Mouse (Mus musculus) embryonic facial prominence, embryonic 10.5 days (tissue): ENCODE measurements around the gene Hoxa7. TPM values are rescaled to one million over a fixed set of nuclear protein-coding genes. Genes with fewer than 3 reads are reported as not detected.

Source experiments
- DNase-seq: peaks from one replicate; pipeline ENCODE4 v3.0.0-alpha.2; 2017; ENCODE audit warnings: low spot score
- H3K27ac ChIP-seq: fragments of 300-500 bp; sonication (generic); replicated peaks from 2 replicates; pipeline ENCODE4 v1.5.1; 2016; ENCODE audit warnings: mild to moderate bottlenecking
- H3K27me3 ChIP-seq: fragments of 300-500 bp; sonication (generic); replicated peaks from 2 replicates; pipeline ENCODE4 v1.6.1; 2016; ENCODE audit warnings: low read depth, mild to moderate bottlenecking; ENCODE audit not compliant: poor library complexity, severe bottlenecking
- H3K36me3 ChIP-seq: fragments of 300-500 bp; sonication (generic); replicated peaks from 2 replicates; pipeline ENCODE4 v1.6.1; 2016; ENCODE audit warnings: mild to moderate bottlenecking, moderate library complexity
- H3K4me1 ChIP-seq: fragments of 300-500 bp; sonication (generic); 2 replicates; pipeline ENCODE4 v1.6.1; 2016
- H3K4me3 ChIP-seq: fragments of 300-500 bp; sonication (generic); 2 replicates; pipeline ENCODE4 v1.5.1; 2016; ENCODE audit warnings: mild to moderate bottlenecking, moderate library complexity
- H3K9me3 ChIP-seq: fragments of 300-500 bp; sonication (generic); 2 replicates; pipeline ENCODE4 v1.6.1; 2016; ENCODE audit warnings: mild to moderate bottlenecking
- WGBS: fragments of 180-500 bp; shearing (Covaris S2); methylation state at CpG from one replicate; pipeline ENCODE4 v1.1.7; 2016; 5-methylcytosine and 5-hydroxymethylcytosine counted together
- microRNA counts: library from miRNA; unstranded; fragments of <30 nt; microRNA quantifications from one replicate; lab custom pipeline; 2017
- microRNA-seq: library from miRNA; unstranded; fragments of <30 nt; microRNA quantifications from one replicate; pipeline ENCODE4, GENCODE M21; 2017
- polyA plus RNA-seq: library from polyadenylated mRNA; unstranded; fragments of >200 nt; fragmentation: Nextera tagmentation; extraction: Ambion mirVana; gene quantifications from 2 replicates; pipeline ENCODE4 v1.2.1, GENCODE M21; 2016

Hoxa7 gene
- polyA plus RNA-seq, 1 experiment from 2014 or later, result not detected

DNA sequence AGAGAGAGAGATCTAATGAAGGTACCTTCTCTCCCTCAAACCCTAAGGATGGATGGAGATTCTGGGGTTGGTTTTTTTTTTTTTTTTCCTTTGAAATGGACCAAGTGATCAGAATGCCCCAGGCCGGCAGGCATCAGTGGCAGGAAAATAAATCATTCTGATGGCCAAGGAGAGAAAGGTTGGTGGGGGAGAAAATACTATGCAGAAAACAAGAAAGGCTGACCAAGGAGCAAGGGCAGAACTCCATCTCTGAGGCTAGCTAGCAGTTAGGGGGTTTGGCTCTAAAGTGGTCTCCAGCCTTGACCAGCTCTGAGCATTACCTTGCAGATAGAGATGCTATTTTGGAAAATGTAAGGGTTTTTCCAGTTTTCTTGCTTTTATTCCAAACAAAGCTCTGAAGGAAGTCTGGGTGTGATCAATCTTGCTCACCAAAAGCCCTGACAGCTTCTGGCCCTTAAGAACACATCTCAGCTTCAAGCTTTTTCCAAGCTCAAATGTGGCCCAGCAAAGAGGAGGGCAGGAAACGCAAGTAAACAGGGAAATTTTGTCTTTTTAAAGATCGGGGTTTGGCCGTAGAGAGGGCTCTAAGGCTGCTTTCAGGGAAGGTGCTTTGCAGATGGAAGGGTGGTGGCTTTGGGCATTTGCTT lies 55.1 kb downstream of the Hoxa7 start:
- Histone ChIP-seq H3K27ac (peak overlapping the region; percentile 87), H3K27me3 (peaks cover 100% of the 10 kb centered on the region), H3K36me3 (no peaks in the 10 kb centered on the region), H3K4me3 (peak overlapping the region; percentile 78), H3K4me1 (peaks cover 19% of the 10 kb centered on the region), H3K9me3 (no peaks in the 10 kb centered on the region)
- peak; percentile 41 for DNase-seq
- WGBS, result 1% methylated on average over 4 of the region's 4 CpGs

DNA sequence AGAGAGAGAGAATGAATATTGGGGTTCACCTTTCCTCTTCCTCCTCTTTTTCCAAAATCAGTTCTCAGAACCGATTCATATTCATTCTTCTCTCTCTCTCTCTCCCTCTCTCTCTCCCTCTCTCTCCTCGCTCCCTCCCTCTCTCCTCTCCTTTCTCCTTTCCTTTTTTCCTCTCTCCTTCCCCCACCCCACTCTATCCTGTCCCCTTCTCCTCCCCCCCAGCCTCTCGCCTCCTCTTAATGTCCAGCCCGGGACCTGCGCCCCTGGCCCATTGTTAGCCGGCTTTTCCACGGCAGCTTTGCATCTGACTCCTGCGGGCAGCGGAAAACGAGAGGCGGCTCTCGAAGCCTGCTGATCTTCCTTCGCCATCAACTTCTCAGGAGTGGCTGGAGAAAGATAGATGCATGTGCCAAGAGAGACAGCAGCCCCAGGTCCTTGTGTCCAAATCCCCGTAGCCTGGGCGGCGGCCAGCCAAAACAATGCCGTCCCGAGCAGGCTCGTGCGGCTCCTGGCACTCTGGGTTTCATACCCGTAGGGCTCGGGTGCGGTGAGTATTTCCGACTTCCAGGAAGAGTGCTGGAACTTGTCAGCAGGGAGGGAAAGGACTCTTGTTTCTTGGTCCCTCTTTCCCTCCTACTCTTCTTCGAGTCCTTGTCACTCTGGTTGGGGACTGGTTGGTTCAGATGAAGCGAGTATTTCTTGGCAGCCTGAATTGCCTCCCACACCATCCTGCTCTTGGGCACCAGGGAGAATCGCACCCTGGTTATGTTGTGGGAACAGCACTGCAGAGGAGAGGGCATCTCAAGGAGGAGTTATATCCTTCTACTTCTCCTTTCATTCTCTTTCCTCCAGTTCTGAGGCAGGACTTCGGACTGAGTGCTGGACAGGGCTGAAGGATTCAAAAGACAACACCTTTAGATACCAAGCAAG lies 55.9 kb downstream of the Hoxa7 start:
- peak overlapping the region; percentile 87 for H3K27ac ChIP-seq
- H3K4me1 ChIP-seq, result peaks cover 11% of the 10 kb centered on the region
- DNase-seq, result peak; percentile 61
- no peaks in the 10 kb centered on the region for H3K36me3 ChIP-seq
- no peaks in the 10 kb centered on the region for H3K9me3 ChIP-seq
- under 1% methylated on average over 28 of the region's 28 CpGs for WGBS
- peaks cover 100% of the 10 kb centered on the region for H3K27me3 ChIP-seq
- H3K4me3 ChIP-seq, result peak overlapping the region; percentile 78

DNA sequence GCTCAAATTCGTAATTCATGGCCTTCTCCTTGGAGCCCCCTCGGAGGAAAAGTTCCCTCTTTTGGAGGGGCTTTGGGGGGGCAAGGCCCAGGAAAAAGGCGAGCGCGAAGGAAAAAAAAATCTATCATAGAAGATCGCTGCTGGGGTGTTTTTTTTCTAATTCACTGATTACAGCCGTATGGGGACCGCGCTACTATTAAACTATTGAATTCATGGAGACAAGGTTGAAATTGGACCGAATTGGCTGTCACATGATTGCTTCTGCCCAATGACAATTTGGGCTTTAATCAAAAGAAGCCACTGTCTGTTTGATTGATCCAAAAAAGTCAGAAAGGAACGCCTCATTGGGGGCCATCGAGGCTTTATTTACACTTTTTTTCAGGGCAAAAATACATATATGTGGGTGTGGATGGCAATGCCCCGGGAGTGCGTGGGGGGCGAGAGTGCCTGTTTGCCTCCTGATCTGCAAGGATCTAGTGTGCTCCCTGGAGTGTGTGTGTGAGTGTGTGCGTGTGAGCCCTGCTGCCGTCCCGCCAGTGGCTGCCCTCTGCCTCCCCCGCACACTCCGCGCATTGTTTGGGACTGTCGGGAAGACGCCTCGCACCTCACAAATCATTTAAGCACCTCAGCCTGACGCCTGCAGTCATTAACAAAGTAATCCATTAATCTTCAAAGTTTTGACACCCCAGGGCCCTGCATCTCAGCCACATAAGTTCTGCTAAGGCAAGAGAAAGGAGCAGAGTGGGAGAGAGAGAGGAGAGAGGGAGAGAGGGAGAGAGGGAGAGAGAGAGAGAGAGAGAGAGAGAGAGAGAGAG lies 56.8 kb downstream of the Hoxa7 start, which contains the start of gene Hoxa2:
Gene Hoxa2, minus strand, starts transcription at position 206 of the 815 bp plus-strand sequence.
- Histone ChIP-seq H3K27me3 (peaks cover 100% of the 10 kb centered on the region), H3K27ac (peak within 1 kb of the TSS; percentile 87), H3K4me3 (peak within 1 kb of the TSS; percentile 78), H3K9me3 (no peaks in the 10 kb centered on the region), H3K36me3 (no peaks in the 10 kb centered on the region), H3K4me1 (peaks cover 11% of the 10 kb centered on the region)
- WGBS, result under 1% methylated on average over 25 of the region's 25 CpGs
- peak; percentile 63 for DNase-seq

MicroRNAs within 50 kb of the gene (microRNA counts, 519-probe panel; counts per million panel counts)
- 188 counts per million, percentile 57 among the panel's probes with 10 or more counts for microRNA mmu-miR-196b (lab: Ali Mortazavi, UCI)

Small RNA genes within 50 kb of the gene (microRNA-seq; reads per million reads assigned to microRNA genes)
- 86.0 reads per million, percentile 48 among the genes with 10 or more reads in this experiment for gene Mir196b

Other genes with a start within 250 kb of the Hoxa7 start
- gene Skap2, start 209.3 kb downstream of the Hoxa7 start, polyA plus RNA-seq, result 8.0 and 11.4 TPM in 2 replicates
- 0.57 and 0.62 TPM in 2 replicates for gene Hoxa1, start 63.5 kb downstream of the Hoxa7 start, polyA plus RNA-seq
- 8.7 and 16.7 TPM in 2 replicates for gene Hoxa2, start 57.0 kb downstream of the Hoxa7 start, polyA plus RNA-seq
- 0.12 and 0.64 TPM in 2 replicates for gene 5730596B20Rik, start 44.4 kb downstream of the Hoxa7 start, polyA plus RNA-seq
- gene Hoxa4, start 30.1 kb downstream of the Hoxa7 start, polyA plus RNA-seq, result 0.09 TPM in 1 of 2 replicates, not detected in the other
- gene Hoxa5, start 17.3 kb downstream of the Hoxa7 start, polyA plus RNA-seq, result 0.23 TPM in 1 of 2 replicates, not detected in the other
- not detected in 2 replicates for gene Hoxa6, start 13.1 kb downstream of the Hoxa7 start, polyA plus RNA-seq
- gene Hoxa3, start 8.5 kb downstream of the Hoxa7 start, polyA plus RNA-seq, result 0.66 and 2.2 TPM in 2 replicates
- not detected in 2 replicates for gene Gm28308, start 8.5 kb downstream of the Hoxa7 start, polyA plus RNA-seq
- gene Hoxa9, start 9.2 kb upstream of the Hoxa7 start, polyA plus RNA-seq, result not detected in 2 replicates
- gene Hoxa10, start 19.0 kb upstream of the Hoxa7 start, polyA plus RNA-seq, result not detected in 2 replicates
- not detected in 2 replicates for gene Hoxa11, start 24.0 kb upstream of the Hoxa7 start, polyA plus RNA-seq
- not detected in 2 replicates for gene Hoxa13, start 39.0 kb upstream of the Hoxa7 start, polyA plus RNA-seq
- 0.19 and 0.80 TPM in 2 replicates for gene Evx1, start 91.6 kb upstream of the Hoxa7 start, polyA plus RNA-seq